Mouse (Mus musculus): ENCODE data around the gene Mapk6.
"Not testable (repeated sequence)": the region's sequence is repeated elsewhere in the genome, so short reads cannot be mapped to it uniquely, and the experiment has no call there.

- not testable (repeated sequence) for TF ChIP-seq POLR2A (IDR thresholded peaks at IDR 0.05; ENCODE audit: insufficient read length, low read depth); TCF3 (IDR thresholded peaks at IDR 0.05; ENCODE audit: insufficient read length, low read depth); POLR2AphosphoS2 (IDR thresholded peaks at IDR 0.05; ENCODE audit: insufficient read length, low read depth); MYOG (IDR thresholded peaks at IDR 0.05; ENCODE audit: control insufficient read depth in 1 of 3, insufficient read depth in 1 of 3, insufficient read length in 2 of 3, low read depth in 2 of 3); MAX (IDR thresholded peaks at IDR 0.05; ENCODE audit: low read depth); USF1 (IDR thresholded peaks at IDR 0.05; ENCODE audit: low read depth); TCF12 (IDR thresholded peaks at IDR 0.05; ENCODE audit: insufficient read depth, poor library complexity, severe bottlenecking); MYOD1 (IDR thresholded peaks at IDR 0.05; ENCODE audit: control insufficient read depth in 1 of 3, insufficient read length in 2 of 3, low read depth in 2 of 3); E2F4 (IDR thresholded peaks at IDR 0.05; ENCODE audit: insufficient read depth); CEBPB (IDR thresholded peaks at IDR 0.05; ENCODE audit: insufficient read depth, poor library complexity, severe bottlenecking)
These were observed 36.8 kb upstream of the Mapk6 start for GRCm38 (mm10) chr9:75446574-75446973.

Measured in myocyte (in vitro differentiated cells).